Mouse (Mus musculus) heart, postnatal 0 days (tissue): ENCODE measurements around the gene Hdac4.

Experiments used
- CTCF ChIP-seq: IDR thresholded peaks from 2 replicates; pipeline ENCODE4 v1.5.1; 2016; ENCODE audit warnings: antibody characterized with exemption, control low read depth, low read depth
- EP300 ChIP-seq: IDR thresholded peaks from 2 replicates; pipeline ENCODE4 v1.6.1; 2016; ENCODE audit warnings: antibody characterized with exemption, low read depth

- no peak for TF ChIP-seq CTCF
- no peak for TF ChIP-seq EP300
Observed at GRCm38 (mm10) chr1:92102825-92103224, 92.7 kb downstream of the Hdac4 start.
